Mouse (Mus musculus): ENCODE measurements around the gene Nanos1. TPM values are rescaled to one million over a fixed set of nuclear protein-coding genes. Genes with fewer than 3 reads are reported as not detected.
A peak's percentile ranks its signal among the peaks of the same experiment; 100 is the strongest.

The Nanos1 gene
- total RNA-seq, 2 experiments from 2014 or later = 22.1 to 22.8 TPM

- H3K27ac ChIP-seq = peak within 1 kb of the TSS; percentile 100
- peak within 1 kb of the TSS; percentile 99 for H3K4me3 ChIP-seq
- DNase-seq (ENCODE audit: extremely low spot score in 1 of 2, low spot score in 2 of 2) = peak; percentile 96
- no peak; the same call in 1 of the 2 replicates for TF ChIP-seq CTCF (IDR thresholded peaks at IDR 0.05)
- intact Hi-C loops (cut with DNase I) = loop anchor here (1.0 to 2.0 kb wide), 2 partner anchors 21 to 70 kb away; partner anchors contain the start of genes Fam45a and Sfxn4
Measured at GRCm38 (mm10) chr19:60790551-60791161, 34.9 kb downstream of the Nanos1 start, which contains the start of gene Eif3a. TSS of gene Eif3a (minus strand) at chr19:60790658.

- H3K27ac ChIP-seq = peak overlapping the region; percentile 100
- no peak for TF ChIP-seq CTCF (IDR thresholded peaks at IDR 0.05)
- intact Hi-C loops (cut with DNase I) = loop anchor here (2.0 kb wide), 1 partner anchor 70 kb away; the partner anchor contains the start of gene Sfxn4
- H3K4me3 ChIP-seq = peak overlapping the region; percentile 99
- no peak for DNase-seq (ENCODE audit: extremely low spot score in 1 of 2, low spot score in 2 of 2)
Measured at GRCm38 (mm10) chr19:60791164-60791563, 35.4 kb downstream of the Nanos1 start.

GRCm38 (mm10) chr19:60793170-60793707 is 37.5 kb downstream of the Nanos1 start:
- intact Hi-C loops (cut with DNase I) = no loop called here
- TF ChIP-seq CTCF (IDR thresholded peaks at IDR 0.05) = no peak
- DNase-seq (ENCODE audit: extremely low spot score in 1 of 2, low spot score in 2 of 2) = no peak
- Histone ChIP-seq H3K4me3 (no peak overlapping the region), H3K27ac (no peak overlapping the region)

- no peak for TF ChIP-seq CTCF (IDR thresholded peaks at IDR 0.05)
- no peak for DNase-seq (ENCODE audit: extremely low spot score in 1 of 2, low spot score in 2 of 2)
- Histone ChIP-seq H3K4me3 (no peak overlapping the region), H3K27ac (no peak overlapping the region)
- intact Hi-C loops (cut with DNase I) = no loop called here
Measured at GRCm38 (mm10) chr19:60795244-60795643, 39.5 kb downstream of the Nanos1 start.

GRCm38 (mm10) chr19:60797415-60797814 is 41.6 kb downstream of the Nanos1 start:
- no peak for DNase-seq (ENCODE audit: extremely low spot score in 1 of 2, low spot score in 2 of 2)
- intact Hi-C loops (cut with DNase I) = no loop called here
- no peak for TF ChIP-seq CTCF (IDR thresholded peaks at IDR 0.05)
- Histone ChIP-seq H3K27ac (no peak overlapping the region), H3K4me3 (no peak overlapping the region)

GRCm38 (mm10) chr19:60799867-60800569 is 44.2 kb downstream of the Nanos1 start:
- Histone ChIP-seq H3K4me3 (no peak overlapping the region), H3K27ac (no peak overlapping the region)
- DNase-seq (ENCODE audit: extremely low spot score in 1 of 2, low spot score in 2 of 2) = no peak
- no peak for TF ChIP-seq CTCF (IDR thresholded peaks at IDR 0.05)
- intact Hi-C loops (cut with DNase I) = no loop called here

- DNase-seq (ENCODE audit: extremely low spot score in 1 of 2, low spot score in 2 of 2) = no peak
- Histone ChIP-seq H3K27ac (no peak overlapping the region), H3K4me3 (no peak overlapping the region)
- no peak for TF ChIP-seq CTCF (IDR thresholded peaks at IDR 0.05)
- intact Hi-C loops (cut with DNase I) = no loop called here
Measured at GRCm38 (mm10) chr19:60804903-60805302, 49.1 kb downstream of the Nanos1 start.

Small RNA genes lying within 50 kb of the gene (microRNA-seq; reads per million reads assigned to microRNA genes)
- 0 reads per million in 2 experiments for gene mmu-mir-3084-1

Other genes with a start within 250 kb of the Nanos1 start
- 10 to 100 TPM; 53.3 to 53.6 TPM for gene Cacul1, start 175.0 kb upstream of the Nanos1 start, total RNA-seq (2021)
- gene Eif3a, start 34.7 kb downstream of the Nanos1 start, total RNA-seq (2021) = 10 to 100 TPM; 89.5 to 96.3 TPM
- 10 to 100 TPM; 37.3 to 38.1 TPM for gene Fam45a, start 55.6 kb downstream of the Nanos1 start, total RNA-seq (2021)
- 10 to 100 TPM; 14.7 to 15.2 TPM for gene Sfxn4, start 105.5 kb downstream of the Nanos1 start, total RNA-seq (2021)
- 10 to 100 TPM; 66.7 to 67.0 TPM for gene Prdx3, start 118.6 kb downstream of the Nanos1 start, total RNA-seq (2021)
- gene Grk5, start 133.8 kb downstream of the Nanos1 start, total RNA-seq (2021) = 10 to 100 TPM; 18.2 to 18.5 TPM